Mouse (Mus musculus) adrenal gland (tissue): ENCODE measurements around the gene Rnf126.

Experiments used
- intact Hi-C: fragments of 180-260 bp; cut with DNase I; formaldehyde crosslinking; loops from one replicate; pipeline ENCODE4 v1.15.1; 2025

Gene Rnf126

GRCm38 (mm10) chr10:79736706-79737105 is 30.0 kb downstream of the Rnf126 start:
- intact Hi-C loops, result no loop called here

GRCm38 (mm10) chr10:79735361-79735760 is 31.4 kb downstream of the Rnf126 start:
- intact Hi-C loops, result no loop called here

GRCm38 (mm10) chr10:79733847-79734246 is 32.9 kb downstream of the Rnf126 start:
- intact Hi-C loops, result no loop called here

GRCm38 (mm10) chr10:79732500-79732899 is 34.3 kb downstream of the Rnf126 start:
- intact Hi-C loops, result no loop called here

GRCm38 (mm10) chr10:79729357-79729965 is 37.3 kb downstream of the Rnf126 start:
- intact Hi-C loops, result no loop called here

- intact Hi-C loops, result no loop called here
Measured at GRCm38 (mm10) chr10:79728323-79729249, 38.2 kb downstream of the Rnf126 start.

GRCm38 (mm10) chr10:79726090-79726489 is 40.7 kb downstream of the Rnf126 start:
- intact Hi-C loops, result no loop called here

GRCm38 (mm10) chr10:79723692-79724091 is 43.1 kb downstream of the Rnf126 start:
- intact Hi-C loops, result no loop called here

- intact Hi-C loops, result no loop called here
Measured at GRCm38 (mm10) chr10:79723047-79723446, 43.7 kb downstream of the Rnf126 start.

- intact Hi-C loops, result no loop called here
Measured at GRCm38 (mm10) chr10:79721089-79721488, 45.7 kb downstream of the Rnf126 start.

GRCm38 (mm10) chr10:79717640-79718357 is 49.0 kb downstream of the Rnf126 start:
- intact Hi-C loops, result no loop called here

GRCm38 (mm10) chr10:79716988-79717355 is 49.8 kb downstream of the Rnf126 start:
- intact Hi-C loops, result no loop called here

GRCm38 (mm10) chr10:79716254-79716987 is 50.3 kb downstream of the Rnf126 start, which contains the start of gene Hcn2:
Gene Hcn2, plus strand, starts transcription at chr10:79716634.
- intact Hi-C loops, result no loop called here

GRCm38 (mm10) chr10:79714996-79715395 is 51.8 kb downstream of the Rnf126 start:
- intact Hi-C loops, result no loop called here

- intact Hi-C loops, result no loop called here
Measured at GRCm38 (mm10) chr10:79713163-79713562, 53.6 kb downstream of the Rnf126 start.

- intact Hi-C loops, result no loop called here
Measured at GRCm38 (mm10) chr10:79712499-79713126, 54.1 kb downstream of the Rnf126 start.

GRCm38 (mm10) chr10:79712029-79712428 is 54.7 kb downstream of the Rnf126 start:
- intact Hi-C loops, result no loop called here

- intact Hi-C loops, result loop anchor here (5.0 kb wide), 1 partner anchor 73 kb away; no protein-coding TSS in a partner anchor
Measured at GRCm38 (mm10) chr10:79709307-79709706, 57.4 kb downstream of the Rnf126 start.

GRCm38 (mm10) chr10:79708668-79709067 is 58.1 kb downstream of the Rnf126 start:
- intact Hi-C loops, result loop anchor here (5.0 kb wide), 1 partner anchor 74 kb away; no protein-coding TSS in a partner anchor
